Mouse (Mus musculus): ENCODE measurements around the gene Gabbr2. TPM values are rescaled to one million over a fixed set of nuclear protein-coding genes. Genes with fewer than 3 reads are reported as not detected.

The Gabbr2 gene
- polyA plus RNA-seq, 1 experiment, result not detected

DNA sequence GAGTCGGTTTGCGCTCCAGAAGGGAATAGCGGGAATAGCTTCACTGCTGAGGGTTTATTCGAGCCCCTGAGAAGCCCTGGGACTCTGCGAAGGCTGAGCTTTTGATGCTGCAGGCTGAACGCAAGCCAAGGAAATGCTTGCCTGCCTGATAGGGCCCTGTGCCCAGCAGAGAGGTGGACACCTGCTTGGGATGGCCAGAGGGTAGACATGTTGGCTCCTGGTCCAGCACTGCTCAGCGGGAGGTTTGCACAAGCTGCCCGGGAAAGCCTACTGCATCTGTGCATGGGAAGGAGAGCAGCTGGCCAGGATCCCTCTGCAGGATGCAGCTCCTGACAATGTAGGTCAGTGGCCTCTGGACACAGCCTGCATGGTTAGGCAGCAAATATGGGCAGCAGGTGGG, 301.1 kb downstream of the Gabbr2 start:
- no peak for TF ChIP-seq CTCF (IDR thresholded peaks at IDR 0.05; ENCODE audit: control insufficient read depth, insufficient read depth, insufficient read length)
- TF ChIP-seq MAX (IDR thresholded peaks at IDR 0.05), result no peak
- TF ChIP-seq FOSL1 (IDR thresholded peaks at IDR 0.05; ENCODE audit: insufficient read depth, low read length, poor library complexity, severe bottlenecking), result no peak
- no peak for TF ChIP-seq MYOG (IDR thresholded peaks at IDR 0.05; ENCODE audit: control insufficient read depth, extremely low read depth, insufficient read length)
- TF ChIP-seq MYOD1 (IDR thresholded peaks at IDR 0.05; ENCODE audit: control insufficient read depth, insufficient read length, low read depth), result no peak
- no peak for TF ChIP-seq CEBPB (IDR thresholded peaks at IDR 0.05; ENCODE audit: low read depth)
- TF ChIP-seq USF1 (IDR thresholded peaks at IDR 0.05; ENCODE audit: low read depth), result no peak
- H3K36me3 ChIP-seq (ENCODE audit: control insufficient read depth, insufficient read depth), result no peaks in the 10 kb centered on the region
- no peaks in the 10 kb centered on the region for H3K79me2 ChIP-seq (ENCODE audit: control insufficient read depth, insufficient read depth)
- H3K27me3 ChIP-seq (ENCODE audit: control insufficient read depth, insufficient read depth, insufficient read length), result no peaks in the 10 kb centered on the region
- no peaks in the 10 kb centered on the region for H3K79me3 ChIP-seq (ENCODE audit: low read depth)
- no peak overlapping the region for H3K4me3 ChIP-seq (ENCODE audit: insufficient read depth, poor library complexity, severe bottlenecking)
- H3ac ChIP-seq (ENCODE audit: control insufficient read depth, insufficient read length, low read depth), result no peak overlapping the region

DNA sequence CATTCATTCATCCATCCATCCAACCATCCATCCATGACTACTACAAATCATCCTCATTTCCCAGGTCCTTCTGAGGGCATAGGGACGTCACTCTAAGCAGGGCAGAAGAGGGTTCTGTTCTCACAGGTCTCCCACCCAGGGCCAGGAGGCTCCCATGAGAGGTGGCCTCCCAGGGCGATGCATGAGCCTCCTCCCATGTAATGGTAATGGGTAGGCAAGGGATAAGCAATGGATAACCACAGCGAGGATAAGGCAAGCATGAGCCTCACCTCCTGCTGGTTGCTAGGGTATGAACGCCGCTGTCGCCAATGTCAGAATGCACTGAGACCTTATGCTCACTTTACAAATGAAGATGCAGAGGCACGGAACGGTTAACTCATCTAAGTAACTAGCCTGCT, 301.7 kb downstream of the Gabbr2 start:
- no peaks in the 10 kb centered on the region for H3K36me3 ChIP-seq (ENCODE audit: control insufficient read depth, insufficient read depth)
- H3K79me3 ChIP-seq (ENCODE audit: low read depth), result no peaks in the 10 kb centered on the region
- H3K4me3 ChIP-seq (ENCODE audit: insufficient read depth, poor library complexity, severe bottlenecking), result no peak overlapping the region
- no peak for TF ChIP-seq USF1 (IDR thresholded peaks at IDR 0.05; ENCODE audit: low read depth)
- no peak for TF ChIP-seq CEBPB (IDR thresholded peaks at IDR 0.05; ENCODE audit: low read depth)
- TF ChIP-seq MYOD1 (IDR thresholded peaks at IDR 0.05; ENCODE audit: control insufficient read depth, insufficient read length, low read depth), result no peak
- TF ChIP-seq MAX (IDR thresholded peaks at IDR 0.05), result no peak
- TF ChIP-seq MYOG (IDR thresholded peaks at IDR 0.05; ENCODE audit: control insufficient read depth, extremely low read depth, insufficient read length), result no peak
- TF ChIP-seq CTCF (IDR thresholded peaks at IDR 0.05; ENCODE audit: control insufficient read depth, insufficient read depth, insufficient read length), result no peak
- H3K27me3 ChIP-seq (ENCODE audit: control insufficient read depth, insufficient read depth, insufficient read length), result no peaks in the 10 kb centered on the region
- no peaks in the 10 kb centered on the region for H3K79me2 ChIP-seq (ENCODE audit: control insufficient read depth, insufficient read depth)
- H3ac ChIP-seq (ENCODE audit: control insufficient read depth, insufficient read length, low read depth), result no peak overlapping the region

DNA sequence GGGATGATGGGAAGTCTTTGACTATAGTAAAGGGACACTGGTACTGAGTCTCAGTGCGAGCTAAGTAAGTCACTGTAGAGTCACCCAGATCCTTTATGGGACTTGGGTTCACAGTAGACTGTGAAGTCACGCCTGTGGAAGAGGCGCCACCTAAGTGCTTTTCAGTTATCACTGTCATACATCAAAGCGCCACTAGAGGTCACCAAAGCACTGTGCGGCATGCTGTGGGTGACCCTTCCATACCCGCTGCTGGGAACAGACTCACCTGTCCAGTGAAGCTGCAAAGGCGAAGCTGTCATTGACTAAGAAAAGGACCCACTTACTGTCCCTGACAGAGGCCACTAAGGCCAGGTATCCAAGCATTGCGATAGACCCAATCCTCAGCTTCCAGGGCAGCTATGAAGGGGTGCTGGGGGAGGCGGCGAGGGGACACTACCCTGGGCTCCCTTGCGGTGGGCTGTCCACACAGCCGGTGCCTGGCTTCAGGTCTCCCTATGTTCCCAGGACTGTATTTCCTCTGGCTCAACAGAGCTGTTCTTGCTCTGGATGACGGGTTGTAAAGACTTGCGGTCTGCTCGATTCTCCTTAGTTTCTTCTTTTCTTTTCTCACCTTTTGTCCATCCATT, 302.2 kb downstream of the Gabbr2 start:
- Histone ChIP-seq H3K36me3 (ENCODE audit: control insufficient read depth, insufficient read depth) (no peaks in the 10 kb centered on the region), H3K79me2 (ENCODE audit: control insufficient read depth, insufficient read depth) (no peaks in the 10 kb centered on the region), H3K27me3 (ENCODE audit: control insufficient read depth, insufficient read depth, insufficient read length) (no peaks in the 10 kb centered on the region), H3K4me3 (ENCODE audit: insufficient read depth, poor library complexity, severe bottlenecking) (no peak overlapping the region), H3ac (ENCODE audit: control insufficient read depth, insufficient read length, low read depth) (no peak overlapping the region), H3K79me3 (ENCODE audit: low read depth) (no peaks in the 10 kb centered on the region)
- TF ChIP-seq MYOG (IDR thresholded peaks at IDR 0.05; ENCODE audit: control insufficient read depth, extremely low read depth, insufficient read length), result no peak
- TF ChIP-seq CEBPB (IDR thresholded peaks at IDR 0.05; ENCODE audit: low read depth), result no peak
- TF ChIP-seq CTCF (IDR thresholded peaks at IDR 0.05; ENCODE audit: control insufficient read depth, insufficient read depth, insufficient read length), result peak; percentile 72

- Histone ChIP-seq H3K79me2 (ENCODE audit: control insufficient read depth, insufficient read depth) (no peaks in the 10 kb centered on the region), H3K27me3 (ENCODE audit: control insufficient read depth, insufficient read depth, insufficient read length) (no peaks in the 10 kb centered on the region), H3K79me3 (ENCODE audit: low read depth) (no peaks in the 10 kb centered on the region), H3ac (ENCODE audit: control insufficient read depth, insufficient read length, low read depth) (no peak overlapping the region), H3K36me3 (ENCODE audit: control insufficient read depth, insufficient read depth) (no peaks in the 10 kb centered on the region), H3K4me3 (ENCODE audit: insufficient read depth, poor library complexity, severe bottlenecking) (no peak overlapping the region)
- TF ChIP-seq USF1 (IDR thresholded peaks at IDR 0.05; ENCODE audit: low read depth), result no peak
- TF ChIP-seq CEBPB (IDR thresholded peaks at IDR 0.05; ENCODE audit: low read depth), result no peak
- TF ChIP-seq MYOG (IDR thresholded peaks at IDR 0.05; ENCODE audit: control insufficient read depth, extremely low read depth, insufficient read length), result no peak
- no peak for TF ChIP-seq CTCF (IDR thresholded peaks at IDR 0.05; ENCODE audit: control insufficient read depth, insufficient read depth, insufficient read length)
- TF ChIP-seq MYOD1 (IDR thresholded peaks at IDR 0.05; ENCODE audit: control insufficient read depth, insufficient read length, low read depth), result no peak
- TF ChIP-seq FOSL1 (IDR thresholded peaks at IDR 0.05; ENCODE audit: insufficient read depth, low read length, poor library complexity, severe bottlenecking), result no peak
- TF ChIP-seq MAX (IDR thresholded peaks at IDR 0.05), result no peak
Measured at GRCm38 (mm10) chr4:46688213-46688832, 303.4 kb downstream of the Gabbr2 start.

DNA sequence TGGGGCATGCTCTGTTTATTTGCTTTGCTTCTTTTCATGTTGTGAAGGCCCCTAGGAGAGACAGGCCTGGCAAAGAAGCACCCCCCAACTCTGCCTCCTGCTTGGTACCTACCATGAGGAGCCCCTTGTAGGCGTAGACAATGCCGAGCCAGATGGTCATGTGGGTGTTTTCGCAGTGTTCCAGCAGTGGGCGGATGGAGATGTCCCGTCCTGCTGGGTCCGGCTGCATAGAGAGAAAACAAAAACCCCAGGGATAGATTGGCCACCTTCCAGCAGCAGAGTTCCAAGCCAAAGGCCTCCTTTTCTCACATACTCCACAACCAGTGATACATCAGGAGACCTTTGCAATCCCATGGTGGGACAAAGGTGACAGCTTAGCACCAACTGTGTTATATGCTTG, 307.5 kb downstream of the Gabbr2 start:
- Histone ChIP-seq H3K27me3 (ENCODE audit: control insufficient read depth, insufficient read depth, insufficient read length) (no peaks in the 10 kb centered on the region), H3K79me3 (ENCODE audit: low read depth) (no peaks in the 10 kb centered on the region), H3K4me3 (ENCODE audit: insufficient read depth, poor library complexity, severe bottlenecking) (no peak overlapping the region), H3ac (ENCODE audit: control insufficient read depth, insufficient read length, low read depth) (no peak overlapping the region), H3K36me3 (ENCODE audit: control insufficient read depth, insufficient read depth) (no peaks in the 10 kb centered on the region), H3K79me2 (ENCODE audit: control insufficient read depth, insufficient read depth) (no peaks in the 10 kb centered on the region)
- TF ChIP-seq MYOD1 (IDR thresholded peaks at IDR 0.05; ENCODE audit: control insufficient read depth, insufficient read length, low read depth), result no peak
- TF ChIP-seq CTCF (IDR thresholded peaks at IDR 0.05; ENCODE audit: control insufficient read depth, insufficient read depth, insufficient read length), result no peak
- no peak for TF ChIP-seq CEBPB (IDR thresholded peaks at IDR 0.05; ENCODE audit: low read depth)
- TF ChIP-seq FOSL1 (IDR thresholded peaks at IDR 0.05; ENCODE audit: insufficient read depth, low read length, poor library complexity, severe bottlenecking), result no peak
- TF ChIP-seq MYOG (IDR thresholded peaks at IDR 0.05; ENCODE audit: control insufficient read depth, extremely low read depth, insufficient read length), result no peak
- no peak for TF ChIP-seq MAX (IDR thresholded peaks at IDR 0.05)
- no peak for TF ChIP-seq USF1 (IDR thresholded peaks at IDR 0.05; ENCODE audit: low read depth)

Data from C2C12 (cell line).